Mouse (Mus musculus): ENCODE data around the gene 4930579F01Rik. TPM values are rescaled to one million over a fixed set of nuclear protein-coding genes. Genes with fewer than 3 reads are reported as not detected.

Gene 4930579F01Rik
- not detected in 2 replicates for total RNA-seq (2014; rRNA removed)
- polyA plus RNA-seq (2015; fragmentation: Nextera tagmentation; extraction: Ambion mirVana) = 0.09 TPM in 1 of 2 replicates, not detected in the other

GRCm38 (mm10) chr3:138193683-138194302 is at the start of gene 4930579F01Rik:
TSS of gene 4930579F01Rik (minus strand) at chr3:138193825.
- Histone ChIP-seq H3K27me3 (ENCODE audit: insufficient read depth, low read length) (no peaks in the 10 kb centered on the region), H3K4me3 (ENCODE audit: low read length) (no peak within 1 kb of the TSS), H3K9me3 (ENCODE audit: low read length) (no peaks in the 10 kb centered on the region), H3K27ac (no peak within 1 kb of the TSS), H3K9ac (replicated peaks; ENCODE audit: low read length) (no peak within 1 kb of the TSS), H3K4me1 (ENCODE audit: insufficient read depth, low read length) (no peaks in the 10 kb centered on the region), H3K4me2 (ENCODE audit: low read depth, low read length) (no peak within 1 kb of the TSS), H3K36me3 (ENCODE audit: insufficient read depth, low read length) (no peaks in the 10 kb centered on the region)
- no peak for DNase-seq (ENCODE audit: low spot score)
- ATAC-seq = no peak
- 86% methylated on average over 15 of the region's 15 CpGs for WGBS
- TF ChIP-seq CTCF (IDR thresholded peaks at IDR 0.05; ENCODE audit: low read depth) = no peak

- no peak for TF ChIP-seq CTCF (IDR thresholded peaks at IDR 0.05; ENCODE audit: low read depth)
- H3K27me3 ChIP-seq (ENCODE audit: insufficient read depth, low read length) = no peaks in the 10 kb centered on the region
- no peak for DNase-seq (ENCODE audit: low spot score)
- H3K36me3 ChIP-seq (ENCODE audit: insufficient read depth, low read length) = no peaks in the 10 kb centered on the region
- H3K4me2 ChIP-seq (ENCODE audit: low read depth, low read length) = no peak overlapping the region
- ATAC-seq = no peak
- no peaks in the 10 kb centered on the region for H3K9me3 ChIP-seq (ENCODE audit: low read length)
- 87% methylated on average over 6 of the region's 6 CpGs for WGBS
- H3K9ac ChIP-seq (replicated peaks; ENCODE audit: low read length) = no peak overlapping the region
- no peak overlapping the region for H3K27ac ChIP-seq
- H3K4me3 ChIP-seq (ENCODE audit: low read length) = no peak overlapping the region
- H3K4me1 ChIP-seq (ENCODE audit: insufficient read depth, low read length) = 0 out of 2 replicates have a peak, but pooled peaks cover 3% of the 10 kb centered on the region
Measured at GRCm38 (mm10) chr3:138242933-138243332, 49.3 kb upstream of the 4930579F01Rik start.

GRCm38 (mm10) chr3:138242021-138242726 is 48.5 kb upstream of the 4930579F01Rik start:
- ATAC-seq (no peak), DNase-seq (ENCODE audit: low spot score) (peak; percentile 67)
- TF ChIP-seq CTCF (IDR thresholded peaks at IDR 0.05; ENCODE audit: low read depth) = no peak
- no peak overlapping the region for H3K27ac ChIP-seq
- H3K9ac ChIP-seq (replicated peaks; ENCODE audit: low read length) = no peak overlapping the region
- 53% methylated on average over 14 of the region's 14 CpGs for WGBS
- no peak overlapping the region for H3K4me3 ChIP-seq (ENCODE audit: low read length)
- H3K9me3 ChIP-seq (ENCODE audit: low read length) = no peaks in the 10 kb centered on the region
- H3K4me1 ChIP-seq (ENCODE audit: insufficient read depth, low read length) = 0 out of 2 replicates have a peak, but pooled peaks cover 3% of the 10 kb centered on the region
- no peaks in the 10 kb centered on the region for H3K36me3 ChIP-seq (ENCODE audit: insufficient read depth, low read length)
- no peaks in the 10 kb centered on the region for H3K27me3 ChIP-seq (ENCODE audit: insufficient read depth, low read length)
- H3K4me2 ChIP-seq (ENCODE audit: low read depth, low read length) = no peak overlapping the region

- Histone ChIP-seq H3K4me3 (ENCODE audit: low read length) (no peak overlapping the region), H3K27me3 (ENCODE audit: insufficient read depth, low read length) (no peaks in the 10 kb centered on the region), H3K36me3 (ENCODE audit: insufficient read depth, low read length) (no peaks in the 10 kb centered on the region), H3K27ac (no peak overlapping the region), H3K4me1 (ENCODE audit: insufficient read depth, low read length) (0 out of 2 replicates have a peak, but pooled peaks cover 3% of the 10 kb centered on the region), H3K9me3 (ENCODE audit: low read length) (no peaks in the 10 kb centered on the region), H3K4me2 (ENCODE audit: low read depth, low read length) (no peak overlapping the region), H3K9ac (replicated peaks; ENCODE audit: low read length) (no peak overlapping the region)
- TF ChIP-seq CTCF (IDR thresholded peaks at IDR 0.05; ENCODE audit: low read depth) = no peak
- ATAC-seq (no peak), DNase-seq (ENCODE audit: low spot score) (no peak)
- 59% methylated on average over 6 of the region's 6 CpGs for WGBS
Measured at GRCm38 (mm10) chr3:138241371-138241770, 47.7 kb upstream of the 4930579F01Rik start.

GRCm38 (mm10) chr3:138240942-138241341 is 47.3 kb upstream of the 4930579F01Rik start:
- Histone ChIP-seq H3K9ac (replicated peaks; ENCODE audit: low read length) (no peak overlapping the region), H3K27ac (no peak overlapping the region), H3K4me2 (ENCODE audit: low read depth, low read length) (no peak overlapping the region), H3K4me1 (ENCODE audit: insufficient read depth, low read length) (0 out of 2 replicates have a peak, but pooled peaks cover 3% of the 10 kb centered on the region), H3K9me3 (ENCODE audit: low read length) (no peaks in the 10 kb centered on the region), H3K36me3 (ENCODE audit: insufficient read depth, low read length) (no peaks in the 10 kb centered on the region), H3K4me3 (ENCODE audit: low read length) (no peak overlapping the region), H3K27me3 (ENCODE audit: insufficient read depth, low read length) (no peaks in the 10 kb centered on the region)
- WGBS = 78% methylated on average over 5 of the region's 5 CpGs
- TF ChIP-seq CTCF (IDR thresholded peaks at IDR 0.05; ENCODE audit: low read depth) = no peak
- no peak for DNase-seq (ENCODE audit: low spot score)
- ATAC-seq = no peak

GRCm38 (mm10) chr3:138240411-138240810 is 46.8 kb upstream of the 4930579F01Rik start:
- ATAC-seq (no peak), DNase-seq (ENCODE audit: low spot score) (peak; percentile 53)
- H3K36me3 ChIP-seq (ENCODE audit: insufficient read depth, low read length) = no peaks in the 10 kb centered on the region
- TF ChIP-seq CTCF (IDR thresholded peaks at IDR 0.05; ENCODE audit: low read depth) = peak; percentile 68
- H3K27me3 ChIP-seq (ENCODE audit: insufficient read depth, low read length) = no peaks in the 10 kb centered on the region
- H3K9ac ChIP-seq (replicated peaks; ENCODE audit: low read length) = no peak overlapping the region
- no peaks in the 10 kb centered on the region for H3K9me3 ChIP-seq (ENCODE audit: low read length)
- H3K4me3 ChIP-seq (ENCODE audit: low read length) = no peak overlapping the region
- no peak overlapping the region for H3K4me2 ChIP-seq (ENCODE audit: low read depth, low read length)
- no peak overlapping the region for H3K27ac ChIP-seq
- 0 out of 2 replicates have a peak, but pooled peaks cover 3% of the 10 kb centered on the region for H3K4me1 ChIP-seq (ENCODE audit: insufficient read depth, low read length)
- 93% methylated on average over 3 of the region's 3 CpGs for WGBS

Data from hindbrain, postnatal 0 days (tissue).